Mouse (Mus musculus): ENCODE data around the gene Frmpd1. TPM values are rescaled to one million over a fixed set of nuclear protein-coding genes. Genes with fewer than 3 reads are reported as not detected.

Frmpd1 gene
- polyA plus RNA-seq, 1 experiment = 0.67 TPM

GRCm38 (mm10) chr4:45212342-45213063 is 27.8 kb downstream of the Frmpd1 start:
- Histone ChIP-seq H3K4me3 (ENCODE audit: control insufficient read depth, insufficient read depth, low read length) (no peak overlapping the region), H3K27me3 (ENCODE audit: control insufficient read depth, insufficient read depth, low read length) (no peaks in the 10 kb centered on the region), H3K36me3 (ENCODE audit: control insufficient read depth, insufficient read depth, low read length) (no peaks in the 10 kb centered on the region), H3K27ac (ENCODE audit: control insufficient read depth, insufficient read depth, low read length) (no peak overlapping the region), H3K4me1 (replicated peaks; ENCODE audit: control insufficient read depth, insufficient read depth, low read length) (no peaks in the 10 kb centered on the region)
- no peak for DNase-seq
- TF ChIP-seq CTCF (IDR thresholded peaks at IDR 0.05; ENCODE audit: borderline replicate concordance, control insufficient read depth, extremely low read depth, insufficient read depth, low read length, poor library complexity) = no peak
- no peak for TF ChIP-seq POLR2A (IDR thresholded peaks at IDR 0.05; ENCODE audit: control insufficient read depth, extremely low read depth, insufficient read depth, low read length, poor library complexity)
- 83% methylated on average over 11 of the region's 11 CpGs for WGBS

- 88% methylated on average over 8 of the region's 8 CpGs for WGBS
- TF ChIP-seq CTCF (IDR thresholded peaks at IDR 0.05; ENCODE audit: borderline replicate concordance, control insufficient read depth, extremely low read depth, insufficient read depth, low read length, poor library complexity) (no peak), POLR2A (IDR thresholded peaks at IDR 0.05; ENCODE audit: control insufficient read depth, extremely low read depth, insufficient read depth, low read length, poor library complexity) (no peak)
These were observed 35.3 kb downstream of the Frmpd1 start for GRCm38 (mm10) chr4:45219946-45220345.

DNA sequence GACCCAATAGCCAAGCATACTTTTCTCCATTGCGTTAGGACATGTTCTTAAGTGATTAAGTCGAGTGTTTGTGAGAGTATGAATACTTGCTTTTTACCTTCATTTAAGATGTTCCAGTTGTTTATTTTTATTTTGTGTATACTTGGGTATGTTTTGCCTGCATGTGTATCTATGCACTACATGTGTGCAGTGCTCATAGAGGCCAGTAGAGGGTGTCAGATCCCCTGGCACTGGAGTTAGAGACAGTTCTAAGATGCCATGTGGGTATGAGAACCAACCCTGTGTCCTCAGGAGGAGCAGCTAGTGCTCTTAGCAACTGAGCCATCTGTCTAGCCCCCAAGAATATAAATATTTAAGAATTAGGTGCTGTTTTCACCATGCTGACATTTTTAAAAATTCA is 37.7 kb downstream of the Frmpd1 start:
- no peak for DNase-seq
- Histone ChIP-seq H3K27ac (ENCODE audit: control insufficient read depth, insufficient read depth, low read length) (no peak overlapping the region), H3K4me3 (ENCODE audit: control insufficient read depth, insufficient read depth, low read length) (no peak overlapping the region), H3K36me3 (ENCODE audit: control insufficient read depth, insufficient read depth, low read length) (no peaks in the 10 kb centered on the region), H3K27me3 (ENCODE audit: control insufficient read depth, insufficient read depth, low read length) (no peaks in the 10 kb centered on the region), H3K4me1 (replicated peaks; ENCODE audit: control insufficient read depth, insufficient read depth, low read length) (no peaks in the 10 kb centered on the region)
- no peak for TF ChIP-seq CTCF (IDR thresholded peaks at IDR 0.05; ENCODE audit: borderline replicate concordance, control insufficient read depth, extremely low read depth, insufficient read depth, low read length, poor library complexity)
- no peak for TF ChIP-seq POLR2A (IDR thresholded peaks at IDR 0.05; ENCODE audit: control insufficient read depth, extremely low read depth, insufficient read depth, low read length, poor library complexity)
- 93% methylated on average over 2 of the region's 2 CpGs for whole genome bisulfite sequencing

More at GRCm38 (mm10) chr4:45219946-45220345, 35.3 kb downstream of the Frmpd1 start:
- no peak for DNase-seq
- Histone ChIP-seq H3K27me3 (ENCODE audit: control insufficient read depth, insufficient read depth, low read length) (no peaks in the 10 kb centered on the region), H3K36me3 (ENCODE audit: control insufficient read depth, insufficient read depth, low read length) (no peaks in the 10 kb centered on the region), H3K4me3 (ENCODE audit: control insufficient read depth, insufficient read depth, low read length) (no peak overlapping the region), H3K4me1 (replicated peaks; ENCODE audit: control insufficient read depth, insufficient read depth, low read length) (no peaks in the 10 kb centered on the region), H3K27ac (ENCODE audit: control insufficient read depth, insufficient read depth, low read length) (no peak overlapping the region)

DNA sequence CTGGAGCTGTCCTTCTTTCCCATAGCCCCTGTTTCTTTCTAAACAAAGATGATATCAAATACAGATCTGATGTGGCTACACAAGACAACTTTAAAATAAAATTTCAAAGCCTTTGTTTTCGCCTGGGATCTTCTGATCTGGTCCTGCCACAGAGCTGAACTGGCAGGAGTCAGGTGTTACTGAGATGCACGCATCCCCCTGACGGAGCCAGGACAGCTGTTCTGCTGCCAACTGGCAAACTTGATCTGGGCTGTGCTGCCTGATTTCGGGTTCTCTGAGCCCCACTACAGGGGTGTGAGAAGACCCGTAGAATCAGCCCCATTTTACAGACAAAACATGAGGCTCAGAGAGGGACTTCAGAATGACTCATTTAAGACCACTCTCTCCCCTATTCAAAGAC is 45.6 kb downstream of the Frmpd1 start:
- Histone ChIP-seq H3K36me3 (ENCODE audit: control insufficient read depth, insufficient read depth, low read length) (no peaks in the 10 kb centered on the region), H3K27ac (ENCODE audit: control insufficient read depth, insufficient read depth, low read length) (no peak overlapping the region), H3K27me3 (ENCODE audit: control insufficient read depth, insufficient read depth, low read length) (no peaks in the 10 kb centered on the region), H3K4me3 (ENCODE audit: control insufficient read depth, insufficient read depth, low read length) (no peak overlapping the region), H3K4me1 (replicated peaks; ENCODE audit: control insufficient read depth, insufficient read depth, low read length) (no peaks in the 10 kb centered on the region)
- no peak for TF ChIP-seq POLR2A (IDR thresholded peaks at IDR 0.05; ENCODE audit: control insufficient read depth, extremely low read depth, insufficient read depth, low read length, poor library complexity)
- TF ChIP-seq CTCF (IDR thresholded peaks at IDR 0.05; ENCODE audit: borderline replicate concordance, control insufficient read depth, extremely low read depth, insufficient read depth, low read length, poor library complexity) = no peak
- WGBS = 73% methylated on average over 5 of the region's 5 CpGs
- DNase-seq = no peak

DNA sequence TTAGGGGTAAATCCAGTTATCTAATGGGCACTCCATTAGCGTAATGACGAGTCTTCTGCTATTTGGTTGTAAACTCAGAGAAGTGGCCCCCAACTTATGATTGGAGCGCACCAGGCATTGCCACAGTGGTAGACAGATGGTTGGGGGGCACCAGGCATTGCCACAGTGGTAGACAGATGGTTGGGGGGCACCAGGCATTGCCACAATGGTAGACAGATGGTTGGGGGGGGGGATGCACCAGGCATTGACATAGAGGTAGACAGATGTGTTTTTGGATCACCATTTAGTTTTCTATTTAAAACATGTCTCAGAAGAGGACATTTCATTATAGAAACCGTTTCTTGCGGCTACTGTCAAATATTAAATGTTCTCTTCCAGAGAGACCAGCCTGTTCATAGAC is 53.6 kb downstream of the Frmpd1 start:
- H3K4me1 ChIP-seq (replicated peaks; ENCODE audit: control insufficient read depth, insufficient read depth, low read length) = no peaks in the 10 kb centered on the region
- no peak overlapping the region for H3K27ac ChIP-seq (ENCODE audit: control insufficient read depth, insufficient read depth, low read length)
- WGBS = 95% methylated on average over 5 of the region's 5 CpGs
- H3K4me3 ChIP-seq (ENCODE audit: control insufficient read depth, insufficient read depth, low read length) = no peak overlapping the region
- no peaks in the 10 kb centered on the region for H3K27me3 ChIP-seq (ENCODE audit: control insufficient read depth, insufficient read depth, low read length)
- no peaks in the 10 kb centered on the region for H3K36me3 ChIP-seq (ENCODE audit: control insufficient read depth, insufficient read depth, low read length)
- no peak for TF ChIP-seq CTCF (IDR thresholded peaks at IDR 0.05; ENCODE audit: borderline replicate concordance, control insufficient read depth, extremely low read depth, insufficient read depth, low read length, poor library complexity)
- no peak for TF ChIP-seq POLR2A (IDR thresholded peaks at IDR 0.05; ENCODE audit: control insufficient read depth, extremely low read depth, insufficient read depth, low read length, poor library complexity)
- no peak for DNase-seq

DNA sequence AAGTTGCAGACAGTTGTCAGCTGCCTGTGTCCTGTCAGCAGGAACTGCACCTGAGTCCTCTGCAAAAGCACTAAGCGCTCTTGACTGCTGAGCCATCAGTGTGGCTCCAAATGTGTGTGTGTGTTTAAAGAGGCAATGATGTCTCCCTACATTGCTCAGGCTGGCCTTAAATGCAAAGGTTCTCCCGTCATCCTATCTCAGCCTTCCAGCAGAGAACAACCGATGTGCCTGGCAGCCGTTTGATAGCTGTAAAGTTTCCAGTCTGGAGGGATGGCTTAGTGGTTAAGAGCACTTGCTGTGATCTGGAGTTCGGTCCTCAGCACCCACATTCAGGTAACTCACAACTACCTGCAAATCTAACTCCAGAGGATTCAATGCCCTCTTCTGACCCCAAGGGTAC is 56.7 kb downstream of the Frmpd1 start:
- no peak for DNase-seq
- TF ChIP-seq POLR2A (IDR thresholded peaks at IDR 0.05; ENCODE audit: control insufficient read depth, extremely low read depth, insufficient read depth, low read length, poor library complexity) (no peak), CTCF (IDR thresholded peaks at IDR 0.05; ENCODE audit: borderline replicate concordance, control insufficient read depth, extremely low read depth, insufficient read depth, low read length, poor library complexity) (no peak)
- H3K27ac ChIP-seq (ENCODE audit: control insufficient read depth, insufficient read depth, low read length) = no peak overlapping the region
- no peaks in the 10 kb centered on the region for H3K36me3 ChIP-seq (ENCODE audit: control insufficient read depth, insufficient read depth, low read length)
- no peak overlapping the region for H3K4me3 ChIP-seq (ENCODE audit: control insufficient read depth, insufficient read depth, low read length)
- no peaks in the 10 kb centered on the region for H3K4me1 ChIP-seq (replicated peaks; ENCODE audit: control insufficient read depth, insufficient read depth, low read length)
- H3K27me3 ChIP-seq (ENCODE audit: control insufficient read depth, insufficient read depth, low read length) = no peaks in the 10 kb centered on the region
- WGBS = 91% methylated on average over 5 of the region's 5 CpGs

Data from thymus, adult 2 months (tissue).